Mouse (Mus musculus) hindbrain, embryonic 11.5 days (tissue): ENCODE data around the gene Megf11. TPM values are rescaled to one million over a fixed set of nuclear protein-coding genes. Genes with fewer than 3 reads are reported as not detected.

Source experiments
- ATAC-seq: fragments of 200-750 bp; cut with Nextera tagmentation; 2 replicates; pipeline ENCODE4 v1.8.0; 2017; ENCODE audit warnings: mild to moderate bottlenecking, moderate TSS enrichment, moderate library complexity; ENCODE audit not compliant: low FRiP score
- DNase-seq: peaks from one replicate; pipeline ENCODE4 v3.0.0-alpha.2; 2015; ENCODE audit warnings: low spot score
- H3K27ac ChIP-seq: fragments of 300-500 bp; sonication (generic); 2 replicates; pipeline ENCODE4 v1.5.1; 2014; ENCODE audit warnings: mild to moderate bottlenecking, low read depth, low read length
- H3K27me3 ChIP-seq: fragments of 300-500 bp; sonication (generic); 2 replicates; pipeline ENCODE4 v1.6.1; 2014; ENCODE audit warnings: mild to moderate bottlenecking, low read length, moderate library complexity, mixed read lengths; ENCODE audit not compliant: control insufficient read depth, insufficient read depth
- H3K36me3 ChIP-seq: fragments of 300-500 bp; sonication (generic); 2 replicates; pipeline ENCODE4 v1.6.1; 2014; ENCODE audit warnings: mild to moderate bottlenecking, low read length, moderate library complexity, mixed read lengths; ENCODE audit not compliant: control insufficient read depth, insufficient read depth
- H3K4me1 ChIP-seq: fragments of 300-500 bp; sonication (generic); replicated peaks from 2 replicates; pipeline ENCODE4 v1.6.1; 2014; ENCODE audit warnings: low read length, mixed read lengths; ENCODE audit not compliant: control insufficient read depth, insufficient read depth
- H3K4me2 ChIP-seq: fragments of 300-500 bp; sonication (generic); replicated peaks from 2 replicates; pipeline ENCODE4 v1.6.1; 2014; ENCODE audit warnings: mild to moderate bottlenecking, low read depth, low read length
- H3K4me3 ChIP-seq: fragments of 300-500 bp; sonication (generic); 2 replicates; pipeline ENCODE4 v1.5.1; 2014; ENCODE audit warnings: low read depth, low read length
- H3K9ac ChIP-seq: fragments of 300-500 bp; sonication (generic); 2 replicates; pipeline ENCODE4 v1.6.1; 2014; ENCODE audit warnings: low read depth, low read length
- H3K9me3 ChIP-seq: fragments of 300-500 bp; sonication (generic); 2 replicates; pipeline ENCODE4 v1.6.1; 2016; ENCODE audit warnings: low read length; ENCODE audit not compliant: control insufficient read depth
- WGBS: fragments of 180-500 bp; shearing (Covaris S2); extraction: QIAGEN DNeasy Blood & Tissue Kit; methylation state at CpG from one replicate; pipeline ENCODE4 v1.1.7; 2014; 5-methylcytosine and 5-hydroxymethylcytosine counted together
- polyA plus RNA-seq: library from polyadenylated mRNA; unstranded; fragments of >200 nt; fragmentation: Nextera tagmentation; extraction: Ambion mirVana; gene quantifications from 2 replicates; pipeline ENCODE4 v1.2.1, GENCODE M21; 2014

Gene Megf11
- polyA plus RNA-seq, 1 experiment from 2014 or later = 5.0 TPM

DNA sequence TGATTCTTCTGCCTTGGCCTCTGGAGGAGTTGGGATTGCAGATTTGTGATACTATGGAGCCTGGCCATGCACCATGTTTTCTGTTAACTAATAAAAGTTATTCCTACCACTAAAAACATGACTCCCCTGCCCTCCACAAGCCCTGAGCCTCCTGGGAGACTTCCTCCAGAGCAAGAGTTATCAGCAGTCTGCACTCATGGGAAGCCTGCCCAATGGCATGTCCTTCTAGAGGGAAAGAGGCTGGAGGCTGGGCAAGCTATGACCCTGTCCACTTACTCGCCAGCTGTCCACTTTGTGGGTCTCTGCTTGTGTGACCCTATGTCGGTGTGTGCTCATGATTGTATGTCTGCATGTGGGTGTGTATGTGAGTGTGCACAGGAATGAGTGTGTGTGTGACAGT lies 21.4 kb downstream of the Megf11 start:
- Histone ChIP-seq H3K4me1 (no peaks in the 10 kb centered on the region), H3K4me2 (no peak overlapping the region), H3K27me3 (no peaks in the 10 kb centered on the region), H3K9ac (no peak overlapping the region), H3K27ac (no peak overlapping the region), H3K9me3 (no peaks in the 10 kb centered on the region), H3K4me3 (no peak overlapping the region), H3K36me3 (no peaks in the 10 kb centered on the region)
- ATAC-seq (no peak), DNase-seq (no peak)
- WGBS = 84% methylated on average over 2 of the region's 2 CpGs

GRCm38 (mm10) chr9:64407390-64407970 lies 22.1 kb downstream of the Megf11 start:
- Histone ChIP-seq H3K4me3 (no peak overlapping the region), H3K9me3 (no peaks in the 10 kb centered on the region), H3K4me2 (no peak overlapping the region), H3K27me3 (no peaks in the 10 kb centered on the region), H3K4me1 (no peaks in the 10 kb centered on the region), H3K27ac (no peak overlapping the region), H3K36me3 (no peaks in the 10 kb centered on the region), H3K9ac (no peak overlapping the region)
- no peak for ATAC-seq
- 78% methylated on average over 7 of the region's 7 CpGs for WGBS
- DNase-seq = no peak

DNA sequence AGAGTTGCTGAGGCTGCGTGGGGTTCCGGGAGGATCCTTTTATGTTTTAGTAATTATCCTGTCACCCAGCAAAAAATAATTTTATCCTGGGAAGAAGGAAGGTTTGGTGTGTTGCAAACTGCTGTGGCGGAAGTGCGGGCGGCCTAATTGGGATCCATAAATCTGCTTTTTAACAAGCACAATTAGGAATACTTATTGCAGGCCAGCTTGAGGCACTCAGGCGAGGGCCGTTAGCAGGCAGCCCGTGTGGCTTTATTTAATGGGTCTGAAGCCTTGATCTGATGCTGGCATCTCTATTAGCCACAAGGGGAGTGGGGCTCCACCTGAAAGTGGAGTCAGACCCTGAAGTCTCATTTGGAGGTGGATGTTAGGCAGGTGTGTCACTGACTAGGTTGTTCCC lies 23.4 kb downstream of the Megf11 start:
- WGBS = 87% methylated on average over 8 of the region's 8 CpGs
- H3K4me1 ChIP-seq = no peaks in the 10 kb centered on the region
- no peak overlapping the region for H3K27ac ChIP-seq
- no peaks in the 10 kb centered on the region for H3K36me3 ChIP-seq
- H3K9ac ChIP-seq = no peak overlapping the region
- H3K27me3 ChIP-seq = no peaks in the 10 kb centered on the region
- H3K4me2 ChIP-seq = no peak overlapping the region
- no peak overlapping the region for H3K4me3 ChIP-seq
- DNase-seq (no peak), ATAC-seq (no peak)
- H3K9me3 ChIP-seq = no peaks in the 10 kb centered on the region

DNA sequence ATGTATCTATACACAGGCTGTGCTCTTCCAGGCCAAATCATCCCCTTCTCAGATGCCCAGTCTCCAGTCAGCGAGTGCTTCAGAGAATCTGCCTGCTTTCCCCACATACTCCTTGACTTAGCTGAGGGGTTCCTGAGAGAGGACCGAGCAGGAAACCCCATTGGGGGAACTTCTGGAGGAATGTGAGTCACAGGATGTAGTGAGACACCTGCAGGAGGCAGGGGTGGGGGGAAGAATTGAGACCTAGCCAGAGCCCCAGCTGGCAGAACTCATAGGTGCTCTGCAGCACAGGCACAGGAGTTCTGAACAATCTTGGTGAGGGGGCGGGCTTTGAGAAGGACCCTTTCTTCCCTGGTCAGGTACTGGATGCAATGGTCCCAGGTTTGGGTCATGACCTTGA lies 35.0 kb downstream of the Megf11 start:
- Histone ChIP-seq H3K27me3 (no peaks in the 10 kb centered on the region), H3K4me1 (no peaks in the 10 kb centered on the region), H3K9me3 (no peaks in the 10 kb centered on the region), H3K36me3 (no peaks in the 10 kb centered on the region), H3K27ac (no peak overlapping the region), H3K4me3 (no peak overlapping the region), H3K4me2 (no peak overlapping the region), H3K9ac (no peak overlapping the region)
- WGBS = 89% methylated on average over 3 of the region's 3 CpGs
- DNase-seq = no peak
- no peak for ATAC-seq

DNA sequence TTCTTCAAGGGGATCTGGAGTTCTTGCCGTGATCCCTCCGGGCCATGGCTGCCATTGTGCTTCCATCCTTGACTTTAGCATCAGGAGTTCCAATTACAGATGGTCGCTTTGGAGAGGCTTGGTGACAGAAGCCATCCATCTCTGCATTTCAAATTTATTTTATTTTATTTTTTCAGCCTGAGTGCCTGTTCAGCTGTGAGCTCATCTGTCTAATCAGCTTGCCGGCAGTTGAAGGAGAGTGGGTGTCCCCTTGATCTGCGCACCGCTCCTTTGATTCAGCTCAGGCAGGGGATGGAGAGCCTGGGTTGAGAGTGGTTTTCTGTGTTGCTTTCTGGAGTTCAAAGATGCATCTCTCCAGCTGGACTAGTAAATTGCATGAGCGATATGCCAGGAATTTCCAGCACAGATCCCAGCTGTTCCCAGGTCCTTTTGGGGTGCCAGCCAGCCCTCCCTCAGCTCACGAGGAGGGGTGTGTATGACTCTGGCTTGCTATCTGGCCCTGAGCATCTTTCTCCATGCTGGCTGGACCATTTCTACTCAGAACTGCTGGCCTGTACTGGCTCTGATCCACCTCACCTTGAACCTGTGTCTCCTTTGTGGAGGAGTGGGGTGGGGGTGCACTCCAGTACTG lies 36.7 kb downstream of the Megf11 start:
- H3K9me3 ChIP-seq = no peaks in the 10 kb centered on the region
- H3K4me3 ChIP-seq = no peak overlapping the region
- H3K36me3 ChIP-seq = no peaks in the 10 kb centered on the region
- H3K9ac ChIP-seq = no peak overlapping the region
- H3K27ac ChIP-seq = no peak overlapping the region
- DNase-seq (no peak), ATAC-seq (no peak)
- H3K4me2 ChIP-seq = no peak overlapping the region
- no peaks in the 10 kb centered on the region for H3K27me3 ChIP-seq
- no peaks in the 10 kb centered on the region for H3K4me1 ChIP-seq
- WGBS = 76% methylated on average over 8 of the region's 8 CpGs

GRCm38 (mm10) chr9:64423912-64424311 lies 38.5 kb downstream of the Megf11 start:
- DNase-seq (no peak), ATAC-seq (no peak)
- H3K4me1 ChIP-seq = no peaks in the 10 kb centered on the region
- no peaks in the 10 kb centered on the region for H3K36me3 ChIP-seq
- H3K4me3 ChIP-seq = no peak overlapping the region
- no peak overlapping the region for H3K9ac ChIP-seq
- H3K27me3 ChIP-seq = no peaks in the 10 kb centered on the region
- H3K9me3 ChIP-seq = no peaks in the 10 kb centered on the region
- H3K4me2 ChIP-seq = no peak overlapping the region
- H3K27ac ChIP-seq = no peak overlapping the region
- 93% methylated on average over 1 of the region's 1 CpGs for WGBS

GRCm38 (mm10) chr9:64436121-64436520 lies 50.7 kb downstream of the Megf11 start:
- Histone ChIP-seq H3K4me3 (no peak overlapping the region), H3K9ac (no peak overlapping the region), H3K27me3 (no peaks in the 10 kb centered on the region), H3K27ac (no peak overlapping the region), H3K4me1 (no peaks in the 10 kb centered on the region), H3K36me3 (no peaks in the 10 kb centered on the region), H3K9me3 (no peaks in the 10 kb centered on the region), H3K4me2 (no peak overlapping the region)
- ATAC-seq (no peak), DNase-seq (no peak)
- 82% methylated on average over 2 of the region's 2 CpGs for WGBS

GRCm38 (mm10) chr9:64440101-64440500 lies 54.7 kb downstream of the Megf11 start:
- ATAC-seq (no peak), DNase-seq (no peak)
- no peak overlapping the region for H3K27ac ChIP-seq
- no peaks in the 10 kb centered on the region for H3K9me3 ChIP-seq
- no peak overlapping the region for H3K4me2 ChIP-seq
- WGBS = 86% methylated on average over 7 of the region's 7 CpGs
- H3K4me3 ChIP-seq = no peak overlapping the region
- no peaks in the 10 kb centered on the region for H3K4me1 ChIP-seq
- H3K27me3 ChIP-seq = no peaks in the 10 kb centered on the region
- no peaks in the 10 kb centered on the region for H3K36me3 ChIP-seq
- H3K9ac ChIP-seq = no peak overlapping the region

- Histone ChIP-seq H3K4me2 (no peak overlapping the region), H3K4me3 (no peak overlapping the region), H3K36me3 (no peaks in the 10 kb centered on the region), H3K27ac (no peak overlapping the region), H3K9ac (no peak overlapping the region), H3K27me3 (no peaks in the 10 kb centered on the region), H3K4me1 (peaks cover 5% of the 10 kb centered on the region; the same call in 1 of the 2 replicates), H3K9me3 (no peaks in the 10 kb centered on the region)
- DNase-seq = no peak
- no peak for ATAC-seq
- WGBS = 87% methylated on average over 1 of the region's 1 CpGs
These were observed 60.6 kb downstream of the Megf11 start for GRCm38 (mm10) chr9:64445981-64446380.
